Mouse (Mus musculus): ENCODE results near the gene Rad23a. TPM values are rescaled to one million over a fixed set of nuclear protein-coding genes. Genes with fewer than 3 reads are reported as not detected.

The Rad23a gene
- total RNA-seq, 1 experiment: 76.7 TPM

DNA sequence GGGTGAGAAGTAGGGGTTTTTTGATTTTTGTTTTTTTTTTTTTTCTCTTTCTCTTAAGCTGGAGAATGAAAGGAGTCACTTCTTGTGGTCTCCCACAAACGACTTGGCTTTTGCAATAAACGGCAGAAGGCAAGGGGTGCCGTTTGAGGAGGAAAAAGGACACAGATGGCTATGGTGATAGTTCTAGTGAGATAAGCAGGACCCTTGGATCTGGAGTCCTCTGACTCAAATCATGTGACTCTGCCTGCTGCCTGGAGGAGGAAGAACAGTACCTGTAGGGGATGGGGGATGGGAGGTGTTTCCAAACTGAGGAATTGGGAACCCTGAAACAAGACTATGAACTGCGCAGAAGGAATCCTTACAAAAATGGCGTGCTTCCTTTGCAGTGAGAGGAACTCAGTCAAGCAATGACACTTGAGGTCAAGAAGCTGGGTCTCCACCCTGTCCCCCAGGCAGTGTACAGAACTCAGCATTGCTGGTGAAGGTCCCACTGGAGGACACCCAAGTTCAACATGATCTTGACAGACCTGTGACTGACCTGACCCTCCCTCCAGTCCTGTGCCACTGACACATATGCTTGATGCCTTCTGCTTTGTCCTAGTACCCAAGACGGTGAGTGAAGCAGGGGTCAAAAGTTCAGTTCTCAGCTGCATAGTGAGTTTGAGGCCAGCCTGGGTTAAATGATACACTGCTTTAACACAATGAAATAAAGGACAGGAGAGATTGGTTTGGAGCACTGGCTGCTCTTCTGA lies 7.4 kb upstream of the Rad23a start:
- in situ Hi-C loops (cut with MboI; ENCODE audit: low sequenced_read_pairs in 2 of 2, unreplicated experiment in 2 of 2): no loop called here
- TF ChIP-seq HCFC1 (IDR thresholded peaks at IDR 0.05; ENCODE audit: borderline replicate concordance, insufficient read depth, low read length) (no peak), MAFK (IDR thresholded peaks at IDR 0.05; ENCODE audit: insufficient read depth, low read depth, low read length) (no peak), ZNF384 (IDR thresholded peaks at IDR 0.05; ENCODE audit: low read depth, low read length) (no peak)

DNA sequence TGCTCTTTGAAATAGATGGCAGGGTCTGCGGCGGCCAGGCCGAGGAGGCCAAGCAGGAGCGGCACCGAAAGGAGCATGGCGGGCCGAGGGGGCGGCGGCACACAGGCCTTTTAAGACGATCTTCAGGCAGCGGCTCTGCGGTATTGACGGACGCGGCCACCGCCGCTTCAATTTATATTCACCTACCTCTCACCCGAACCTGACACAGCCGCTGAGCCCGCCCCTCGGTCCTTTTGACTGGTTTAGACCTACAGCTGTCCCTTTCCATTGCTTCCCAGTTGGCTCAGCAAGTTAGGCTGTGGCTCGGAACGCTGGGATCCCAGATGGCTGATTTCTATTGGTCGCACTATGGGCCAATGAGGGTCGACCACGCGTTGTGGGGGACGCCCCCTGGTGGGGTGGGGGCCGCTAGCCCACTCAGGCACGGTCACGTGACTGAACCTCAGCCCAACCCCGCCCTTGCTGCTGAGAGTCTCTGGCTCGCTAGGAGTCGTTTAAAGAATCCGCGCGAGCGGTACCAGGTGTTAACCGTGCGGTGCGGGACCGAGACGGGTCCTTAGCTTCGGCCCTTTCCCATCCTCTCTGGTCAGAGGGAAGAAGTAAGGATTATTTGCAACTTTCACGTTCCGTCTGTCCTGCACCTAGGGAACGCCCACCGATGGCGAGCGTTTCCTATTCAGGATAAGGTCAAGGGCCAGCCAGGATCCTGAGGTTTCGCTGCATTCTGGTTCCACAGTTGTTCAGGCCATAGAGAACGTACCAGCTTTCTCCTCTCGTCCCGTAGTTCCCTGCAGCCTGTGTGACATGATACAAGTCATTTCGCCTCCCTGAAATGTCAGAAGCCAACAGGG lies 6.5 kb upstream of the Rad23a start, which contains the start of gene Calr:
TSS of gene Calr (minus strand) at position 213 of the 851 bp plus-strand sequence.
- in situ Hi-C loops (cut with MboI; ENCODE audit: low sequenced_read_pairs in 2 of 2, unreplicated experiment in 2 of 2): no loop called here
- DNase-seq (ENCODE audit: low read depth, low spot score): peak; percentile 98
- peaks cover 6 to 13% of the 10 kb centered on the region in 2 experiments; a peak in 2 of 4 replicates for H3K4me1 ChIP-seq (ENCODE audit: control insufficient read depth in 2 of 2, insufficient read depth in 2 of 2, low read length in 2 of 2, poor library complexity in 1 of 2)

More for the DNA sequence above, 7.4 kb upstream of the Rad23a start:
- no peaks in the 10 kb centered on the region for H3K9me3 ChIP-seq (ENCODE audit: control insufficient read depth, insufficient read depth, low read depth, low read length)
- H3K4me1 ChIP-seq (ENCODE audit: control insufficient read depth in 2 of 2, insufficient read depth in 2 of 2, low read length in 2 of 2, poor library complexity in 1 of 2): peaks cover 6 to 13% of the 10 kb centered on the region in 2 experiments; a peak in 2 of 4 replicates
- peak overlapping the region; percentile 89; the same call in 1 of the 2 replicates for H3K9ac ChIP-seq (ENCODE audit: insufficient read depth, low read depth, low read length, poor library complexity, severe bottlenecking)
- no peak for DNase-seq (ENCODE audit: low read depth, low spot score)
- H3K27ac ChIP-seq (ENCODE audit: insufficient read depth, low read depth, low read length, poor library complexity, severe bottlenecking): peak overlapping the region; percentile 89
- H3K4me3 ChIP-seq (ENCODE audit: insufficient read depth in 1 of 2, low read depth in 1 of 2, low read length in 2 of 2, poor library complexity in 1 of 2, severe bottlenecking in 1 of 2): peak overlapping the region; percentile 72 to 76
- peaks cover 25% of the 10 kb centered on the region for H3K36me3 ChIP-seq (ENCODE audit: control insufficient read depth, insufficient read depth, low read length, poor library complexity, severe bottlenecking)

DNA sequence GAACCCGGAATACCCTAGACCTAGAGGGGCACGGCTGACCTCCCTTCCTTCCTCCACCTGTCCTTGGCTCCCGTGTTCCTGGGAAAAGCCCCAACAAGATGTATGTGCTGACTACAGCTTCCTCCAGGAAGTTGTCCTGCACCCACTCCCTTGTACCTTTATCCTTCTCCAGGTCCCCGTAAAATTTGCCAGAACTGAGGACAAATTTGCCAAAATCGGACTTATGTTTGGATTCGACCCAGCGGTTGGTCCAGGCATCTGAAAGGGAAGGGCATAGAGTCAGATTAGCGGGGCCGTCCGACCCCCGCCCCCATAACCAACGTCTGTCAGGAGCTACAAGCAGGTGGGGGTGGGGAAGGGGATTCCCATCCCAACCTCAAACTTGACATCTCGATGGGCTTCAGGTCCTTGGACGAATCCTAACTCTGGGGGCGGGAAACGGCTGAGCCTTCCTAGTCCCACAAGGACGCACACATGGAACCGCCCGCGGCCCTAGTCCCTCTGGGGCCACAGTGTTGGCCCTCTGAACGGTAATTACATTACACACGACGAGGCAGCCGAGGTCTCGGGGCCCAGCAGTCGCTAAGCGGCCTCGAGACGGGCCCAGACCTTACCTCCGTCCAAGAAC lies 5.7 kb upstream of the Rad23a start:
- TF ChIP-seq CHD2 (IDR thresholded peaks at IDR 0.05; ENCODE audit: low read depth, low read length): no peak
- no peak for TF ChIP-seq MAFK (IDR thresholded peaks at IDR 0.05; ENCODE audit: insufficient read depth, low read depth, low read length)
- TF ChIP-seq HCFC1 (IDR thresholded peaks at IDR 0.05; ENCODE audit: borderline replicate concordance, insufficient read depth, low read length): no peak
- TF ChIP-seq ZC3H11A (IDR thresholded peaks at IDR 0.05; ENCODE audit: borderline replicate concordance, low read depth, low read length): no peak
- no peak for TF ChIP-seq ZNF384 (IDR thresholded peaks at IDR 0.05; ENCODE audit: low read depth, low read length)
- peak overlapping the region; percentile 77 to 83 for H3K4me3 ChIP-seq (ENCODE audit: insufficient read depth in 1 of 2, low read depth in 1 of 2, low read length in 2 of 2, poor library complexity in 1 of 2, severe bottlenecking in 1 of 2)
- H3K4me1 ChIP-seq (ENCODE audit: control insufficient read depth in 2 of 2, insufficient read depth in 2 of 2, low read length in 2 of 2, poor library complexity in 1 of 2): peaks cover 6 to 13% of the 10 kb centered on the region in 2 experiments; a peak in 2 of 4 replicates
- peak overlapping the region; percentile 88 for H3K9ac ChIP-seq (ENCODE audit: insufficient read depth, low read depth, low read length, poor library complexity, severe bottlenecking)
- H3K9me3 ChIP-seq (ENCODE audit: control insufficient read depth, insufficient read depth, low read depth, low read length): no peaks in the 10 kb centered on the region
- H3K27ac ChIP-seq (ENCODE audit: insufficient read depth, low read depth, low read length, poor library complexity, severe bottlenecking): peak overlapping the region; percentile 25
- no peak for DNase-seq (ENCODE audit: low read depth, low spot score)
- peaks cover 36% of the 10 kb centered on the region for H3K36me3 ChIP-seq (ENCODE audit: control insufficient read depth, insufficient read depth, low read length, poor library complexity, severe bottlenecking)
- in situ Hi-C loops (cut with MboI; ENCODE audit: low sequenced_read_pairs in 2 of 2, unreplicated experiment in 2 of 2): no loop called here

More for the DNA sequence above, 6.5 kb upstream of the Rad23a start, which contains the start of gene Calr:
- H3K9me3 ChIP-seq (ENCODE audit: control insufficient read depth, insufficient read depth, low read depth, low read length): no peaks in the 10 kb centered on the region
- peaks cover 35% of the 10 kb centered on the region for H3K36me3 ChIP-seq (ENCODE audit: control insufficient read depth, insufficient read depth, low read length, poor library complexity, severe bottlenecking)
- peak within 1 kb of the TSS; percentile 89 for H3K27ac ChIP-seq (ENCODE audit: insufficient read depth, low read depth, low read length, poor library complexity, severe bottlenecking)
- peak within 1 kb of the TSS; percentile 89 for H3K9ac ChIP-seq (ENCODE audit: insufficient read depth, low read depth, low read length, poor library complexity, severe bottlenecking)
- TF ChIP-seq HCFC1 (IDR thresholded peaks at IDR 0.05; ENCODE audit: borderline replicate concordance, insufficient read depth, low read length): peak; percentile 4; the same call in 1 of the 2 replicates
- TF ChIP-seq MAFK (IDR thresholded peaks at IDR 0.05; ENCODE audit: insufficient read depth, low read depth, low read length): no peak
- no peak for TF ChIP-seq ZC3H11A (IDR thresholded peaks at IDR 0.05; ENCODE audit: borderline replicate concordance, low read depth, low read length)
- TF ChIP-seq CHD2 (IDR thresholded peaks at IDR 0.05; ENCODE audit: low read depth, low read length): peak; percentile 87
- TF ChIP-seq ZNF384 (IDR thresholded peaks at IDR 0.05; ENCODE audit: low read depth, low read length): no peak
- H3K4me3 ChIP-seq (ENCODE audit: insufficient read depth in 1 of 2, low read depth in 1 of 2, low read length in 2 of 2, poor library complexity in 1 of 2, severe bottlenecking in 1 of 2): peak within 1 kb of the TSS; percentile 77 to 83

DNA sequence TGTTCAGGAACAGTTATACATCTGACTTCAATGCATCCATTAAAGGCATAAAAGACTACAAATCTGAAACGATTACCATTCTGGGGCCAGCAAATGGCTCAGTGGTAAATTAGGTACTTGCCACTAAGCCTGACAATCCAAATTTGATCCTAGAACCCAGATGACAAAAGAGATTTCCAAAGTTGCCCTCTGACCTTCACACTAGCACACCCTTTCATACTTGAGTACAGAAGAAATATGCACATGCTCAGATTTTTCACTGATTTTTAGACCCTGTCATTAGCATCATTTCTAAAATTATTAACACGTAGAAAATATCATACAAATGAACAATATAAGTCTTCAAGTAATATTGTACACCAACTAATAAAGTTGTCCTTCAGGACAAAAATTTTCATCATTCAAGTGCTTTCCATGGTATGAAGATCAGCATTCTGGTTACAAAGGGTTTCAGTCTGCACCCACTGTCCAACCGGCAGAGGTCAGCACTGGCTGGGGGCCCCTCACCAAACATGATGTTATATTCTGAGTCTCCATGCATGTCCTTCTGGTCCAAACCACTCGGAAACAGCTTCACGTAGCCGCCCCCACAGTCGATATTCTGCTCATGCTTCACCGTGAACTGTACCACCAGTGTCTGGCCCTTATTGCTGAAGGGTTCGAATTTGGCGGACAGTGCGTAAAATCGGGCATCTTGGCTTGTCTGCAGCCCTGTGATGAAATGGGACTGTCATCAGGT lies 5.1 kb upstream of the Rad23a start:
- in situ Hi-C loops (cut with MboI; ENCODE audit: low sequenced_read_pairs in 2 of 2, unreplicated experiment in 2 of 2): no loop called here
- Histone ChIP-seq H3K36me3 (ENCODE audit: control insufficient read depth, insufficient read depth, low read length, poor library complexity, severe bottlenecking) (peaks cover 36% of the 10 kb centered on the region), H3K27ac (ENCODE audit: insufficient read depth, low read depth, low read length, poor library complexity, severe bottlenecking) (no peak overlapping the region; the same call in 1 of the 2 replicates)

More for the DNA sequence above, 5.1 kb upstream of the Rad23a start:
- H3K4me3 ChIP-seq (ENCODE audit: insufficient read depth in 1 of 2, low read depth in 1 of 2, low read length in 2 of 2, poor library complexity in 1 of 2, severe bottlenecking in 1 of 2): peak overlapping the region; percentile 77 to 83
- no peak for TF ChIP-seq HCFC1 (IDR thresholded peaks at IDR 0.05; ENCODE audit: borderline replicate concordance, insufficient read depth, low read length)
- no peak for TF ChIP-seq CHD2 (IDR thresholded peaks at IDR 0.05; ENCODE audit: low read depth, low read length)
- no peak for TF ChIP-seq ZNF384 (IDR thresholded peaks at IDR 0.05; ENCODE audit: low read depth, low read length)
- TF ChIP-seq ZC3H11A (IDR thresholded peaks at IDR 0.05; ENCODE audit: borderline replicate concordance, low read depth, low read length): no peak
- TF ChIP-seq MAFK (IDR thresholded peaks at IDR 0.05; ENCODE audit: insufficient read depth, low read depth, low read length): no peak
- peaks cover 6 to 13% of the 10 kb centered on the region in 2 experiments; a peak in 2 of 4 replicates for H3K4me1 ChIP-seq (ENCODE audit: control insufficient read depth in 2 of 2, insufficient read depth in 2 of 2, low read length in 2 of 2, poor library complexity in 1 of 2)
- DNase-seq (ENCODE audit: low read depth, low spot score): no peak
- H3K9me3 ChIP-seq (ENCODE audit: control insufficient read depth, insufficient read depth, low read depth, low read length): no peaks in the 10 kb centered on the region
- peak overlapping the region; percentile 88 for H3K9ac ChIP-seq (ENCODE audit: insufficient read depth, low read depth, low read length, poor library complexity, severe bottlenecking)

All from ES-E14 (cell line).